Mouse (Mus musculus) forebrain, postnatal 0 days (tissue): ENCODE measurements around the gene Zfp36. TPM values are rescaled to one million over a fixed set of nuclear protein-coding genes. Genes with fewer than 3 reads are reported as not detected.

ENCODE experiments used
- ATAC-seq: fragments of 200-750 bp; cut with Nextera tagmentation; 2 replicates; pipeline ENCODE4 v1.8.0; 2017; ENCODE audit warnings: mild to moderate bottlenecking, moderate library complexity
- DNase-seq: peaks from one replicate; pipeline ENCODE4 v3.0.0-alpha.2; 2015
- H3K27ac ChIP-seq: fragments of 300-500 bp; sonication (generic); 2 replicates; pipeline ENCODE4 v1.5.1; 2014; ENCODE audit warnings: low read depth, mild to moderate bottlenecking, antibody characterized with exemption, low read length, moderate library complexity, mixed read lengths
- H3K27me3 ChIP-seq: fragments of 300-500 bp; sonication (generic); 2 replicates; pipeline ENCODE4 v1.6.1; 2014; ENCODE audit warnings: mild to moderate bottlenecking, low read length, mixed read lengths; ENCODE audit not compliant: insufficient read depth
- H3K36me3 ChIP-seq: fragments of 300-500 bp; sonication (generic); 2 replicates; pipeline ENCODE4 v1.6.1; 2014; ENCODE audit warnings: mild to moderate bottlenecking, moderate library complexity; ENCODE audit not compliant: insufficient read depth
- H3K4me1 ChIP-seq: fragments of 300-500 bp; sonication (generic); 2 replicates; pipeline ENCODE4 v1.6.1; 2014; ENCODE audit warnings: antibody characterized with exemption; ENCODE audit not compliant: insufficient read depth
- H3K4me2 ChIP-seq: fragments of 300-500 bp; sonication (generic); 2 replicates; pipeline ENCODE4 v1.6.1; 2014; ENCODE audit warnings: low read depth, mild to moderate bottlenecking, moderate library complexity
- H3K4me3 ChIP-seq: fragments of 300-500 bp; sonication (generic); 2 replicates; pipeline ENCODE4 v1.5.1; 2014; ENCODE audit warnings: low read depth, low read length, mixed read lengths
- H3K9ac ChIP-seq: fragments of 300-500 bp; sonication (generic); 2 replicates; pipeline ENCODE4 v1.6.1; 2014; ENCODE audit warnings: mild to moderate bottlenecking
- H3K9me3 ChIP-seq: fragments of 300-500 bp; sonication (generic); 2 replicates; pipeline ENCODE4 v1.6.1; 2016; ENCODE audit warnings: low read length
- CTCF ChIP-seq: sonication (generic); IDR thresholded peaks from 2 replicates; pipeline ENCODE4 v1.5.1; 2016; ENCODE audit warnings: antibody characterized with exemption, control low read depth, low read depth
- WGBS: fragments of 180-500 bp; shearing (Covaris S2); extraction: QIAGEN DNeasy Blood & Tissue Kit; methylation state at CpG from one replicate; pipeline ENCODE4 v1.1.7; 2014; 5-methylcytosine and 5-hydroxymethylcytosine counted together
- polyA plus RNA-seq: library from polyadenylated mRNA; unstranded; fragments of >200 nt; fragmentation: Nextera tagmentation; extraction: Ambion mirVana; gene quantifications from 2 replicates; pipeline ENCODE4 v1.2.1, GENCODE M21; 2015
- total RNA-seq: library from RNA; depleted of rRNA; stranded (reverse); fragments of >200 nt; gene quantifications from 2 replicates; pipeline ENCODE4 v1.2.3, GENCODE M21; 2014

Zfp36 gene
- total and polyA plus RNA-seq, 2 experiments from 2014 or later, result 3.8 to 4.0 TPM

GRCm38 (mm10) chr7:28350155-28350883 lies 29.7 kb downstream of the Zfp36 start, which contains the start of gene Rps16:
Gene Rps16 (plus strand): TSS chr7:28350652.
- peak; percentile 99 for DNase-seq
- peaks cover 27% of the 10 kb centered on the region for H3K36me3 ChIP-seq
- peak within 1 kb of the TSS; percentile 78 for H3K4me3 ChIP-seq
- peaks cover 15% of the 10 kb centered on the region for H3K4me1 ChIP-seq
- H3K9me3 ChIP-seq, result no peaks in the 10 kb centered on the region
- peak within 1 kb of the TSS; percentile 84 for H3K4me2 ChIP-seq
- no peak for TF ChIP-seq CTCF
- H3K9ac ChIP-seq, result peak within 1 kb of the TSS; percentile 99
- peak; percentile 95 for ATAC-seq
- WGBS, result 1% methylated on average over 49 of the region's 50 CpGs
- peak within 1 kb of the TSS; percentile 89 for H3K27ac ChIP-seq
- no peaks in the 10 kb centered on the region for H3K27me3 ChIP-seq

DNA sequence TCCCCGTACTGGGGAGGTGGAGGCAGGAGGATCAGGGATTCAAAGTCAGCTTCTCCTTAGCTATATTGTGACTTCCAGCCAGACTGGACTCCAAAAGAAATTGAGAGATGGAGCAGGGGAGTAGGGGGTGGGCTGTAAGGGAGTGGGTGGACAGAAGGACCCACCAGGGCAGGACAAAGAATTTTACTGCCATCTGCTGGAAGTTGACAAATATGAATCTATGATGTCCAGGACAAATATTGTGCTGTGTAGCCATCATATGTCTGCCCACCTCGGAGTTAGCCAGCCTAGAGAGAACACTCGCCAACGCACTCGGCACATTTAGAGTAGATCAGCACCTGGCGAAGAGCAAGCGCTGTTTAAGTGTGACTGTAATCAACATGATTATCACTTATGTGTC lies 31.5 kb downstream of the Zfp36 start:
- TF ChIP-seq CTCF, result peak; percentile 41; the same call in 1 of the 2 replicates
- Histone ChIP-seq H3K4me3 (no peak overlapping the region), H3K9ac (no peak overlapping the region), H3K27ac (no peak overlapping the region), H3K27me3 (no peaks in the 10 kb centered on the region), H3K4me2 (no peak overlapping the region), H3K4me1 (peaks cover 15% of the 10 kb centered on the region), H3K36me3 (peaks cover 11% of the 10 kb centered on the region), H3K9me3 (no peaks in the 10 kb centered on the region)
- ATAC-seq, result no peak
- DNase-seq, result no peak
- WGBS, result 81% methylated on average over 7 of the region's 7 CpGs

- peaks cover 3% of the 10 kb centered on the region; the same call in 1 of the 2 replicates for H3K36me3 ChIP-seq
- 79% methylated on average over 3 of the region's 3 CpGs for WGBS
Measured at GRCm38 (mm10) chr7:28347746-28348145, 32.3 kb downstream of the Zfp36 start.

DNA sequence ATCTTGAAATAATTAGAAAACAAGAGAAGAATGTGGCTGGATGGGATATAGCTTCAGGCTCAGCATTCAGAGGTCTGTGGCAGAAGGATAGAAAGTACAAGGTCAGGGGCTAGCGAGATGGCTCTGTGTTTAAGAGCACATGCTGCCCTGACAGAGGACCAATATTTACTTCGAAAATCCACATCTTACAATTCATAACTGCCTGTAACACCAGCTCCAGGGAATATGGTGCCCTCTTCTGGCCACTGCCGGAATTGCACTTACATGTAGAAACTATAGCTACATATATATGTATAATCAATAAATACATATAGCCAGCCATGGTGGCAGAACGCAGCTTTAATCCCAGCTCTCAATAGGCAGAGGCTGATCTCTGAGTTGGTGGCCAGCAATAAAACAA lies 35.4 kb downstream of the Zfp36 start:
- H3K9ac ChIP-seq, result no peak overlapping the region
- H3K27me3 ChIP-seq, result no peaks in the 10 kb centered on the region
- no peaks in the 10 kb centered on the region for H3K36me3 ChIP-seq
- ATAC-seq, result peak; percentile 66; the same call in 1 of the 2 replicates
- no peak overlapping the region for H3K4me3 ChIP-seq
- no peaks in the 10 kb centered on the region for H3K9me3 ChIP-seq
- 4% methylated on average over 4 of the region's 4 CpGs for WGBS
- DNase-seq, result peak; percentile 83
- no peak overlapping the region for H3K27ac ChIP-seq
- H3K4me2 ChIP-seq, result no peak overlapping the region
- TF ChIP-seq CTCF, result peak; percentile 89
- H3K4me1 ChIP-seq, result peaks cover 2% of the 10 kb centered on the region; the same call in 1 of the 2 replicates

More at GRCm38 (mm10) chr7:28347746-28348145, 32.3 kb downstream of the Zfp36 start:
- ATAC-seq (no peak), DNase-seq (no peak)
- no peak overlapping the region for H3K4me2 ChIP-seq
- H3K9ac ChIP-seq, result no peak overlapping the region
- H3K4me1 ChIP-seq, result peaks cover 15% of the 10 kb centered on the region
- no peak overlapping the region for H3K4me3 ChIP-seq
- H3K27me3 ChIP-seq, result no peaks in the 10 kb centered on the region
- H3K9me3 ChIP-seq, result no peaks in the 10 kb centered on the region
- TF ChIP-seq CTCF, result no peak
- H3K27ac ChIP-seq, result no peak overlapping the region

DNA sequence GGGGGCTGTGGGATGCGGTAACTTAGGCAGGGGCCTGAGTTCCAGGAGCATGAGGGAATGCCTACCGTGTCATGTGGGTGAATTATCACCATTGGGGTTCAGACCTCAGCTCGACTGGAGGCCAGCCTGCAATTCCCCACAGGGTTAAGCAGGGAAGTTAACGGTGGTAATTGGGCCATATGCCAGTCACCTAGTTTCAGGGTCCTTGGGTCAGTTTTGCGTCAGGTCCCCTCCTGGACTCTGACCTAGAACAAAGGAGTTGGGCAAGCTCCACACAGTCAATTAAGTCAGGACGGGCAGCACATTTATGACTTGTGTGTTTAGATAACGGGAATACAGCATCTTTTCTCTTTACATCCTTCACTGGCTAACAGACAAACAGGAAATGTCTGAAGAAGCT lies 38.7 kb downstream of the Zfp36 start:
- no peak overlapping the region for H3K4me2 ChIP-seq
- peaks cover 2% of the 10 kb centered on the region; the same call in 1 of the 2 replicates for H3K4me1 ChIP-seq
- WGBS, result 57% methylated on average over 7 of the region's 7 CpGs
- no peak overlapping the region for H3K4me3 ChIP-seq
- no peak overlapping the region for H3K9ac ChIP-seq
- H3K36me3 ChIP-seq, result no peaks in the 10 kb centered on the region
- no peak for TF ChIP-seq CTCF
- no peaks in the 10 kb centered on the region for H3K27me3 ChIP-seq
- no peak for DNase-seq
- no peaks in the 10 kb centered on the region for H3K9me3 ChIP-seq
- no peak overlapping the region for H3K27ac ChIP-seq
- ATAC-seq, result no peak

- H3K4me3 ChIP-seq, result peak overlapping the region; percentile 92
- 79% methylated on average over 19 of the region's 19 CpGs for WGBS
- H3K27ac ChIP-seq, result peak overlapping the region; percentile 77
- H3K9ac ChIP-seq, result peak overlapping the region; percentile 50
- no peaks in the 10 kb centered on the region for H3K9me3 ChIP-seq
- no peaks in the 10 kb centered on the region for H3K36me3 ChIP-seq
- TF ChIP-seq CTCF, result peak; percentile 33; the same call in 1 of the 2 replicates
- H3K4me1 ChIP-seq, result peaks cover 2% of the 10 kb centered on the region; the same call in 1 of the 2 replicates
- peak overlapping the region; percentile 62 for H3K4me2 ChIP-seq
- no peaks in the 10 kb centered on the region for H3K27me3 ChIP-seq
- DNase-seq (peak; percentile 12), ATAC-seq (no peak)
Measured at GRCm38 (mm10) chr7:28339213-28339917, 40.7 kb downstream of the Zfp36 start.
